Mouse (Mus musculus) megakaryocyte, embryonic 14.5 days (primary cell): ENCODE data around the gene Rasal1. TPM values are rescaled to one million over a fixed set of nuclear protein-coding genes. Genes with fewer than 3 reads are reported as not detected.

ENCODE experiments used
- H3K27me3 ChIP-seq: replicated peaks from 2 replicates; pipeline ENCODE3; 2012; ENCODE audit warnings: inconsistent platforms
- H3K36me3 ChIP-seq: replicated peaks from 2 replicates; pipeline ENCODE3; 2012; ENCODE audit warnings: low read length, inconsistent platforms, mixed read lengths
- H3K4me1 ChIP-seq: 2 replicates; pipeline ENCODE4 v1.6.1; 2012; ENCODE audit warnings: inconsistent platforms
- H3K4me3 ChIP-seq: replicated peaks from 2 replicates; pipeline ENCODE3; 2012; ENCODE audit warnings: moderate library complexity, mild to moderate bottlenecking, inconsistent platforms
- H3K9me3 ChIP-seq: 2 replicates; pipeline ENCODE4 v1.6.1; 2012; ENCODE audit warnings: inconsistent platforms
- FLI1 ChIP-seq: IDR thresholded peaks from 2 replicates; pipeline ENCODE4 v1.6.1; 2012; ENCODE audit warnings: low read length, inconsistent platforms, mixed read lengths
- GATA1 ChIP-seq: IDR thresholded peaks from 3 replicates; pipeline ENCODE4 v1.6.1; 2012; ENCODE audit warnings: mixed read lengths, low read length, inconsistent platforms, borderline replicate concordance
- polyA plus RNA-seq: library from polyadenylated mRNA; stranded (reverse); fragments of >175 nt; gene quantifications from 2 replicates; pipeline ENCODE4 v1.2.3, GENCODE M21; 2012; ENCODE audit warnings: low replicate concordance; ENCODE audit not compliant: insufficient read depth

The Rasal1 gene
- polyA plus RNA-seq, 1 experiment: 13.3 TPM

DNA sequence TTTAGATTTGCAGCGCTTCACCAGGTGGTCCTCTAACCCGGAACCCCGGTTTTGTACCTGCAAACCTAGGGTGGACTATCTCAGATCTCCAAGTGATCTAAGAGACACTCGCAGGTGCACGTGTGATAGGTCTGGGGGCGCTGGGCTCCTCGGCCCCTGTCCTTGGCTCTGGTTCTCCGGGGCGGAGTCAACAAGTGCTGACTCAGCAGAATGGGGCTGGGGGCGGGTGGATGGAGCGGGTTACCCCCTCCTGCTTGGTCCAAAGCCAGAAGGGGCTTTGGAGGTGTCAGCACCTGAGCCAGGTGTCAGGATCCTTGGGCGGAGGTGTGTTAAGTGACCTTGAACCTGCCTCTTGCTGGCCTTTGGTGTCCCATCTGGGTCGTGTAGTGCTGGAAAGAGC lies 1.3 kb downstream of the Rasal1 start:
- Histone ChIP-seq H3K27me3 (peaks cover 90% of the 10 kb centered on the region), H3K9me3 (no peaks in the 10 kb centered on the region), H3K36me3 (no peaks in the 10 kb centered on the region), H3K4me3 (peak overlapping the region; percentile 91), H3K4me1 (peaks cover 39% of the 10 kb centered on the region)
- no peak for TF ChIP-seq GATA1
- TF ChIP-seq FLI1: no peak

DNA sequence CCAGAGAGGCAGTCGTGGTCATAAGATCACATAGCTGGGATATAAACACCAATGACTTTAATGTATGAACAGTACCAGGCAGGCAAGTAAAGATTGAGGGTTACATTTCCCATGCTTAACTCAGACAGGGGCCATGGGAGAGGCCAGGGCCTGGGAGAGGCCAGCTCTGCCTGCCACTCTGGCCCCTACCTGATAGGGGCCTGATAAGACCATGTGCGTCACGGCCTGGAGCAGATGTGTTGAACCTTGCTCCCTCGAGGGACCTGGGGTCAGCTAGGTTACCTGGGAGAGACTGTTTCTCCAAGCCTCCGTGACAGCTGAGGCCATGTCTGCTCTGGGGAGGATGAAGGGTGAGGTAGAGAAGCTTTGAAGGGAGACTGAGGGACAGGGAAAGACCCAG lies 2.6 kb downstream of the Rasal1 start:
- Histone ChIP-seq H3K36me3 (no peaks in the 10 kb centered on the region), H3K9me3 (no peaks in the 10 kb centered on the region), H3K27me3 (peaks cover 98% of the 10 kb centered on the region), H3K4me1 (peaks cover 35% of the 10 kb centered on the region), H3K4me3 (no peak overlapping the region)
- TF ChIP-seq FLI1 (no peak), GATA1 (no peak)

DNA sequence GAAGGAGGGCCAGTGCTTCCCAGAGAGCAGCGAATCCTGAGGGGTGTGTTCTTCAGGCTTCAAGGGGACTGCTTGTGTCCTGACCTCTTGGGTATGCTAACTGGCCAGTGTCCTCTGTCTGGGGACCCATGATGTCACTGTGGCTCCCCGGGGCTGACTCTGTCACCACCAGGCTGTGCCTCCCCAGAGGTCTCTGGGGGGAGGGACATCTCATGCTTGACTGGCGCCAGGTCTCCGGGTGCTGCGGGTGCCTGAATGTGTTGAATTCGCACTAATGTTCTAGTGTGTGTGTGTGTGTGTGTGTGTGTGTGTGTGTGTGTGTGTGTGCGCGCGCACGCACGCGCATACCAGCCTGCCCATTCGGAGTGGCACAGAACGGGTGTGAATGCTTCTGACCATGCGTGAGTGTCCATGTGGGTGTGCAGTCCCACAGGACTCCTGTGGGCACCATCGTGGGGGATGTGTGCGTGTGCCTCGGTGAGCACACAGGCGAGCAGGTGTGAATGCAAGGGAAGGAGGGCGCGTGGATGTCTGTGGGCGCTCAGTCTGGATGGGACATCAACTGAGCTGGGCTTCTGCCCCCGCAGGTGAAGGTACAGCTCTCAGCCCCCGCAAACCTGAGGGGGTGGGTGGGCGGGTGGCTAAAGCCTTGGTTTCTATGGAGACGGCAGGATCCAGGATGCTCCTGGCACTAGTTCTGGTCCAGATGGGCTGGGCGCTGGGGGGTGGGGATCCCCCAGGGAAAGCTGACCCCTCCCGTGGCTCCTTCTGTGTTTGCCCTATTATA lies 4.5 kb downstream of the Rasal1 start:
- no peaks in the 10 kb centered on the region for H3K9me3 ChIP-seq
- peaks cover 98% of the 10 kb centered on the region for H3K27me3 ChIP-seq
- H3K4me3 ChIP-seq: no peak overlapping the region
- H3K36me3 ChIP-seq: no peaks in the 10 kb centered on the region
- peaks cover 25% of the 10 kb centered on the region for H3K4me1 ChIP-seq
- TF ChIP-seq FLI1 (no peak), GATA1 (no peak)

DNA sequence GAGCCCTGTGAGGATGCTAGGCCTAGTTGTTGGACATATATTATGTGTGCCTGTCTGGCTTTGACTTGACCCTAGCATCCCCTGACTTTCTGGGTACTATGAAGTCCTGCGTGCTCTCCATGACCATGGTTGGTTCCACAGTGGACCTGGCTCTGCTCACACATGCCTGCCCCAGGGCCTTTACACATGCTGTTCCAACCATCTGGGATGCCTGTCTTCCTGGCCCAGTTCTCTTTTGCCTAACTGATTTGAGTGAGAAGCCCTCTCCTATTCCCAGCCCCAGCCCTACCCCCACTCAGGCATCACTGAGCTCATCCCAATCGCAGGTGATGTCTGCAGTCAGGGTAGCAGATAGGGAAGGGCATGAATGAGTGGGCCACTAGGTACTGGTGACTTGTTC lies 5.3 kb downstream of the Rasal1 start:
- Histone ChIP-seq H3K27me3 (peaks cover 98% of the 10 kb centered on the region), H3K9me3 (no peaks in the 10 kb centered on the region), H3K36me3 (no peaks in the 10 kb centered on the region), H3K4me1 (peaks cover 18% of the 10 kb centered on the region), H3K4me3 (no peak overlapping the region)
- TF ChIP-seq GATA1 (no peak), FLI1 (no peak)

DNA sequence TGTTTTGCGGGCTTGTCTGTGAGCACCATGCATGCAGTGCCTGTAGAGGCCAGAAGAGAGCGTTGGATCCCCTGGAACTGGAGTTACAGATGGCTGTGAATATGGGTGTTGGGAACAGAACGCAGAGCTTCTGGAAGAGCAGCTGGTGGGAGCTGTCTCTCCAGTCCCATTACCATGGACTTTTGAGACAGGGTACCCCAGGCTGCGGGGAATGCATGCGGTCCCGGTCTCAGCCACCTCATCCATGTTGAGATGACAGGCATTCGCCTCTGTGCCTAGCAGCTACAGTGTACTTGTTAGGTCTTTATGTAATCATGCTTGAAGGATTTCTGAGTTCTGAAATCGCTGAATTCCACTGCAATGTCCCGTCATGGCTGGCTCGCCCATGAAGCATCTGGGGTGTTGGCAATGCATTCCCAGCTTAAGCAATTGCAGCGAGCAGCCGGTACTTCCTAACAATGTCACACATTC lies 7.7 kb downstream of the Rasal1 start:
- H3K27me3 ChIP-seq: peaks cover 95% of the 10 kb centered on the region
- H3K4me1 ChIP-seq: peaks cover 2% of the 10 kb centered on the region
- H3K9me3 ChIP-seq: 0 out of 2 replicates have a peak, but pooled peaks cover 9% of the 10 kb centered on the region
- no peak overlapping the region for H3K4me3 ChIP-seq
- TF ChIP-seq FLI1 (no peak), GATA1 (no peak)
- no peaks in the 10 kb centered on the region for H3K36me3 ChIP-seq

DNA sequence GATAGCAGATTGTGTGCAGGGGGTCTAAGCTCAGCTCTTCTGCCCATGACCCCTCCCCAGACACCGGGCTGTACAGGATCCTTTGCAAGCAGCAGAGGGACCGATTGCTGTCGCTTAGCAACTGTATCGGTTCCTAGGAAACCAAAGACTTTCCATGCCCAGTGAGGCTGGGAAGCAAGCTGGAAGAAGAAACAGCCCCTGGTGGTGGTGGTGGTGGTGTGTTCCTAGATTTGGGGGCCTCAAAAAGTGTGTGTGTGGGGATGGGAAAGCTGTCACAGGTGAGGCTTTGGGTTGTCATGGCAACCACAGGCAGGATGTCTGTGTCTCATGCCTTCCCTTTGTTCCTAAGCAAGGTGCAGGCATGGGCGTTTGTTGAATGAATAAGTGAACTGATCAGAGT lies 12.2 kb downstream of the Rasal1 start:
- Histone ChIP-seq H3K4me1 (peaks cover 9% of the 10 kb centered on the region; the same call in 1 of the 2 replicates), H3K27me3 (peaks cover 96% of the 10 kb centered on the region), H3K4me3 (no peak overlapping the region), H3K9me3 (0 out of 2 replicates have a peak, but pooled peaks cover 9% of the 10 kb centered on the region), H3K36me3 (no peaks in the 10 kb centered on the region)
- no peak for TF ChIP-seq FLI1
- no peak for TF ChIP-seq GATA1

DNA sequence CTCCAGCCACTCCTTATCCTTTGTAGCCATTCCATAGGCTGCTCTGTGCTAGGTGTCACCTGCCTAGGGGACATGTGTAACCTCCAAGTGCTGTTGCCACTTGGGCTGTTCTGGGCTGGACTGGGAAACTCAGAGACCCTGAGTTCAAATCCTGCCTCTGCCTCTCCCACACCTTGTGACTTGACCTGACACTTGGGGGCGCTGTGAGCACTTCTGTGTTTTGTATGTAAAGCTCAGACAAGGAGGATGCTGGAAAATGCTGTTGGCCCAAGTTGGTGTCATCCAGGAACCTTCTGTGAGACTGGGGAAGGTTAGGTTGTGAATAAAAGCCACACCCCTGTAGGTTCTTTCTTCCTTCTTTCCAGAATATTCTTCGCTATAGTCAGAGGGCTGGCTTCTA lies 16.3 kb downstream of the Rasal1 start:
- Histone ChIP-seq H3K9me3 (peaks cover 24% of the 10 kb centered on the region), H3K36me3 (no peaks in the 10 kb centered on the region), H3K4me3 (no peak overlapping the region), H3K4me1 (peaks cover 9% of the 10 kb centered on the region; the same call in 1 of the 2 replicates), H3K27me3 (peaks cover 93% of the 10 kb centered on the region)
- TF ChIP-seq GATA1 (no peak), FLI1 (no peak)

DNA sequence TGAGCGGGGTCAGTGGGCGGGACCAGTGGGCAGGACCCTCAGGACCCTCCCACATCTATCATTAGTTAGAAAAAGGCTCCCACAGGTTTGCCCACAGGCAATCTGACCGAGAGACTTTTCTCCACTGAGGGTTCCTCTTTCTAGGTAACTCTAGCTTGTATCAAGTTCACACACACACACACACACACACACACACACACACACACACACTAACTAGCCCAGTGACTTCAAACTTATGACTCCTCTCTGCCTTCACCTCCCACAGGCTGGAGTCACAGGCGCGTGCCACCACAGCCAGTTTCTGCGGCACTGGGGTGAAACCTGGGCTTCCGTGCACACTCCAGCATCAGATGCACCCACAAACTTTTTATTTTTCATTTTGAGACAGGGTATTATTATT lies 20.1 kb downstream of the Rasal1 start:
- TF ChIP-seq GATA1 (no peak), FLI1 (no peak)
- no peak overlapping the region for H3K4me3 ChIP-seq
- peaks cover 16% of the 10 kb centered on the region for H3K9me3 ChIP-seq
- peaks cover 86% of the 10 kb centered on the region for H3K27me3 ChIP-seq
- no peaks in the 10 kb centered on the region for H3K36me3 ChIP-seq
- H3K4me1 ChIP-seq: no peaks in the 10 kb centered on the region; the same call in 1 of the 2 replicates

DNA sequence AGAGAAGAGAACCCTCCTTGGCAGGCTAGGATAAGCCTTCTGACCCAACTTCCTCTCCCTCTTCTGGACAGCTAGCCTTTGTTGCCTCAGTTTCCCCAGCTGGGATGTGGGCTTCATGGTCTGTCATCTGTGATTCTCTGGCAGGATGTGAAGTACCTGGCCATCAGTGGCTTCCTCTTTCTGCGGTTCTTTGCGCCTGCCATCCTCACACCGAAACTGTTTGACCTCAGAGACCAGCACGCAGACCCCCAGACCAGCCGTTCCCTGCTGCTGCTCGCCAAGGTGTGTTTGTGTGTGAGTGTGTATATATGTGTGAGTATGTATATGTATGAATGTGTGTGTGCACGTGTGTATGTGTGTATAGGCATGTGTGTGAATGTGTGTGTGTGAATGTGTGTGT lies 21.5 kb downstream of the Rasal1 start:
- H3K9me3 ChIP-seq: peaks cover 16% of the 10 kb centered on the region
- H3K27me3 ChIP-seq: peaks cover 86% of the 10 kb centered on the region
- TF ChIP-seq FLI1: no peak
- TF ChIP-seq GATA1: no peak
- peaks cover 7% of the 10 kb centered on the region; the same call in 1 of the 2 replicates for H3K4me1 ChIP-seq
- H3K4me3 ChIP-seq: no peak overlapping the region
- no peaks in the 10 kb centered on the region for H3K36me3 ChIP-seq

DNA sequence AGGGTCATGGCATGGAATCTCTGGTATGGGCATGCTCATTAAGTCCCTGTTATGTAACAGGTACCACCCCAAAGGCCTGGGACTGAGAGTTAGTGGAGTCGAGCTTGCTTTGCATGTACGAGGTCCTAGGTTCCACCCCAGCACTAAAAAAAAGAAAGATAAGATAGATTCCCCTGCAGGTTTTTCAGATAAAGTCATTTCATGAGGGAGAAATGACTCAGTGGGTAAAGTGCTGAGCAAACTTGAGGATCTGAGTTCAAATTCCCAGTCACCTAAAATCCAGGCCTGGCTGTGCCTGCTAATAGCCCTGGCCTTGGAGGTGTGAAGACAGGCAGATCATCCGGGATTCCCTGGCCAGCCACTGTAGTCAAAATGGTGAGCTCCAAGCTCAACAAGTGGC lies 23.3 kb downstream of the Rasal1 start:
- TF ChIP-seq GATA1 (no peak), FLI1 (no peak)
- Histone ChIP-seq H3K27me3 (peaks cover 88% of the 10 kb centered on the region), H3K9me3 (peaks cover 22% of the 10 kb centered on the region), H3K36me3 (no peaks in the 10 kb centered on the region), H3K4me1 (peaks cover 7% of the 10 kb centered on the region; the same call in 1 of the 2 replicates), H3K4me3 (no peak overlapping the region)
